Mouse (Mus musculus): ENCODE measurements around the gene Fzd5.

- TF ChIP-seq CTCF (IDR thresholded peaks at IDR 0.05; ENCODE audit: borderline replicate concordance, insufficient read depth, low read depth, low read length) (no peak), POLR2A (IDR thresholded peaks at IDR 0.05; ENCODE audit: borderline replicate concordance, insufficient read depth, low read length) (no peak)
These were observed 3.9 kb downstream of the Fzd5 start for GRCm38 (mm10) chr1:64733453-64734245.

Data from cerebellum, adult 2 months (tissue).